Mouse (Mus musculus): ENCODE measurements around the gene Hjurp.
"Not testable (repeated sequence)": the region's sequence is repeated elsewhere in the genome, so short reads cannot be mapped to it uniquely, and the experiment has no call there.

Gene Hjurp

GRCm38 (mm10) chr1:88237311-88237710 is 40.1 kb downstream of the Hjurp start:
- DNase-seq (ENCODE audit: low spot score in 2 of 2) = no peak

- no peak for DNase-seq (ENCODE audit: low spot score in 2 of 2)
Measured at GRCm38 (mm10) chr1:88235894-88236415, 41.5 kb downstream of the Hjurp start.

- no peak for DNase-seq (ENCODE audit: low spot score in 2 of 2)
Measured at GRCm38 (mm10) chr1:88235046-88235893, 42.2 kb downstream of the Hjurp start.

GRCm38 (mm10) chr1:88234646-88235045 is 42.8 kb downstream of the Hjurp start:
- DNase-seq (ENCODE audit: low spot score in 2 of 2) = no peak

- no peak for DNase-seq (ENCODE audit: low spot score in 2 of 2)
Measured at GRCm38 (mm10) chr1:88234248-88234610, 43.2 kb downstream of the Hjurp start.

- DNase-seq (ENCODE audit: low spot score in 2 of 2) = no peak
Measured at GRCm38 (mm10) chr1:88233421-88234247, 43.8 kb downstream of the Hjurp start.

GRCm38 (mm10) chr1:88232664-88233380 is 44.6 kb downstream of the Hjurp start:
- DNase-seq (ENCODE audit: low spot score in 2 of 2) = no peak

- DNase-seq (ENCODE audit: low spot score in 2 of 2) = no peak
Measured at GRCm38 (mm10) chr1:88231803-88232499, 45.5 kb downstream of the Hjurp start.

GRCm38 (mm10) chr1:88230981-88231802 is 46.2 kb downstream of the Hjurp start:
- no peak for DNase-seq (ENCODE audit: low spot score in 2 of 2)

- no peak for DNase-seq (ENCODE audit: low spot score in 2 of 2)
Measured at GRCm38 (mm10) chr1:88230421-88230820, 47.0 kb downstream of the Hjurp start.

- DNase-seq (ENCODE audit: low spot score in 2 of 2) = no peak
Measured at GRCm38 (mm10) chr1:88229986-88230385, 47.4 kb downstream of the Hjurp start.

- no peak for DNase-seq (ENCODE audit: low spot score in 2 of 2)
Measured at GRCm38 (mm10) chr1:88229566-88229965, 47.9 kb downstream of the Hjurp start.

GRCm38 (mm10) chr1:88228121-88228520 is 49.3 kb downstream of the Hjurp start:
- no peak for DNase-seq (ENCODE audit: low spot score in 2 of 2)

GRCm38 (mm10) chr1:88227482-88227881 is 50.0 kb downstream of the Hjurp start:
- peak in 1 of 2 experiments; percentile 10 for DNase-seq (ENCODE audit: low spot score in 2 of 2)

GRCm38 (mm10) chr1:88226670-88227379 is 50.6 kb downstream of the Hjurp start, which contains the start of gene Mroh2a:
TSS of gene Mroh2a (plus strand) at chr1:88226986.
- peak in 1 of 2 experiments; percentile 24 for DNase-seq (ENCODE audit: low spot score in 2 of 2)

- no peak for DNase-seq (ENCODE audit: low spot score in 2 of 2)
Measured at GRCm38 (mm10) chr1:88225741-88226140, 51.7 kb downstream of the Hjurp start.

GRCm38 (mm10) chr1:88225301-88225700 is 52.1 kb downstream of the Hjurp start:
- DNase-seq (ENCODE audit: low spot score in 2 of 2) = not testable (repeated sequence)

GRCm38 (mm10) chr1:88224029-88224776 is 53.2 kb downstream of the Hjurp start:
- DNase-seq (ENCODE audit: low spot score in 2 of 2) = no peak

- no peak for DNase-seq (ENCODE audit: low spot score in 2 of 2)
Measured at GRCm38 (mm10) chr1:88223591-88223990, 53.8 kb downstream of the Hjurp start.

All from left cerebral cortex, adult 9 months (tissue).